Mouse (Mus musculus): ENCODE measurements around the gene Pja2. TPM values are rescaled to one million over a fixed set of nuclear protein-coding genes. Genes with fewer than 3 reads are reported as not detected.

Pja2 gene
- 78.4 and 82.1 TPM in 2 replicates for polyA plus RNA-seq (2014; fragmentation: Nextera tagmentation; extraction: Ambion mirVana)

DNA sequence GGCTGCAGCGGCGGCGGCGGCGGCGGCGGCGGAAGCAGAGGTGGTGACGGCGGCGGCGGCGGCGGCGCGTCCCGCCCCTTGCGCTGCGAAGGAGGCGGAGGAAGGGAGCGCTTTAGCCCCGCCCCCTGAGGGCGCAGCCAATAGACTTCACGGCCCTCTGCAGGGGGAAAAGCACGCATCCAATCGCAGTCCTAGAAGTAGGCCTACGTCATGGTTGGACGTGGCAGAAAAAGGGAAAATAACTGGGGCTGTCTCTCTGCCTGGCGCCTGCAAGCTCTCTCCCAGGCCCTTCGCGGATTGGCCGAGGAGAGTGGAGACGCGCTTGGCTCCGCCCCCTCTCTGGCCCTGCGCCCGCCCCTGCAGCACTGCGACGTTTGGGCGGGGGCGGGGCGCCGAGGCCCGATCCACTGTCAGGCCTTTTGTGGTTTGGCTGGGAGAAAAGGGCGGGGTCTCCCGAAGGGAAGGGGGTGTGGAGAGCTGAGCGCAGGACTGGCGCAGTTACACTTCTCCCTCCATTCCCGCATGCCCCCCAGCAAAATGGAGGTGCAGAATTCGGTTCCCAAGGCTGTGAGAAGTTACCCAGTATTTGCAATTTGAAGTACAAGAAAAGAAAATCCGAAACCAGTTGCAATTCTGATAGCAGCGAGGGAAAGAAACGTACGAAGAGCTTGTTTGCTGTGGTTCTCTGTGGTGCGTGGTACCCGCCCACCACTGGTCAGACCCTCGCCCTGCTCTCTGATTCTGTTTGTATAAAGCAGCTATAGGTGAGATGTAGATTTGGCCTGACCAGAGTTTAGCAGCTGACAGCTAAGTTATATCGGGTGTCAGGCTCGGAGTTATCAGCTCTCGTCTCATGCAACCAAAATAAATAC is at the start of gene Pja2:
TSS of gene Pja2 (minus strand) at position 19 of the 872 bp plus-strand sequence.
- Histone ChIP-seq H3K9ac (replicated peaks; ENCODE audit: low read depth, low read length) (peak within 1 kb of the TSS; percentile 96), H3K9me3 (ENCODE audit: control insufficient read depth, low read depth, low read length) (no peaks in the 10 kb centered on the region), H3K4me1 (ENCODE audit: control insufficient read depth, insufficient read depth, low read length) (peaks cover 6% of the 10 kb centered on the region; the same call in 1 of the 2 replicates), H3K27me3 (ENCODE audit: control insufficient read depth, insufficient read depth, low read length) (no peaks in the 10 kb centered on the region), H3K36me3 (ENCODE audit: control insufficient read depth, insufficient read depth, low read length) (no peaks in the 10 kb centered on the region), H3K4me2 (replicated peaks; ENCODE audit: low read depth, low read length) (peak within 1 kb of the TSS; percentile 83), H3K27ac (ENCODE audit: low read length) (peak within 1 kb of the TSS; percentile 97), H3K4me3 (ENCODE audit: low read depth, low read length) (peak within 1 kb of the TSS; percentile 95)
- 0% methylated on average over 60 of the region's 60 CpGs for WGBS
- peak; percentile 100 for ATAC-seq (ENCODE audit: insufficient number of reproducible peaks, insufficient read depth, low FRiP score, low read depth)

DNA sequence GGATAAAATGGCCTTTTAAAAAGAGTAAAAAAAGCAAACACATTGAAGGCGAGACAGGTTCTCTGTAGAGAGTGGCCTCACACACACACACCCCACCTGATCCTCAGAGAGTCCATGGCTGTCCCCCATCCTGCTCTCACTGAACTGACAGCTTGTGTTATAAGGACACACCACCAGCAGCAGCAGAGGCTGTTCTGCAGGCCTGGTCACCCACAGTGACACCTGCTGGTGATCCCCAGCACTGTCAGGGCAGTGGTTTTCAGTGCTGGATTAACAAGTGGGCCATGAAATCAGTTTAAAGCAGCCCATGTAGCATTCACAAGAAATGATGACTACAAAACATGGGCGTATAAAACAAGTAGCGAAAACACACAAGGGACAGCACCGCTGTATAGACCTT is 43.6 kb upstream of the Pja2 start:
- Histone ChIP-seq H3K9me3 (ENCODE audit: control insufficient read depth, low read depth, low read length) (no peaks in the 10 kb centered on the region), H3K4me2 (replicated peaks; ENCODE audit: low read depth, low read length) (no peak overlapping the region), H3K9ac (replicated peaks; ENCODE audit: low read depth, low read length) (no peak overlapping the region), H3K4me3 (ENCODE audit: low read depth, low read length) (no peak overlapping the region), H3K27me3 (ENCODE audit: control insufficient read depth, insufficient read depth, low read length) (no peaks in the 10 kb centered on the region), H3K36me3 (ENCODE audit: control insufficient read depth, insufficient read depth, low read length) (no peaks in the 10 kb centered on the region), H3K4me1 (ENCODE audit: control insufficient read depth, insufficient read depth, low read length) (no peaks in the 10 kb centered on the region), H3K27ac (ENCODE audit: low read length) (no peak overlapping the region)
- ATAC-seq (ENCODE audit: insufficient number of reproducible peaks, insufficient read depth, low FRiP score, low read depth): no peak; the same call in 1 of the 2 replicates
- 72% methylated on average over 4 of the region's 4 CpGs for WGBS

DNA sequence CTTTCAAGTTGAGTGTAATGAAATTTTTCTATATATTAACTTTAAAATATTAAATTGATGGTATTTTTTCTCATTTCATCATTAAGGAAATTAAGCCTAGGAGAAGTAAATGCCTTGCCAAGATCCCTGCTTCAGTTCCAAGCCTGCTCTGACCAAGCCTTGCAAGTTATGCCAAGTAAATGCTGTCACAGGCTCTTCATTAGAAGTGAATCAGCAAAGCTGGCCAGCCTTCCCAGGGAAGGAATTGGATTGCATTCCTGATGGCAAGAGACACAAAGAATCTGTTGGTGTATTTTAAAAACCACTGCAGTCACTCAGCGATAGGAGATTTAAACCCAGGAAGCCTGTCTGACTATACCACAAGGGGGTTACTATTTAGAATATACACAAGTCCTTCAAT is 32.0 kb upstream of the Pja2 start:
- no peak overlapping the region for H3K4me2 ChIP-seq (replicated peaks; ENCODE audit: low read depth, low read length)
- no peaks in the 10 kb centered on the region for H3K36me3 ChIP-seq (ENCODE audit: control insufficient read depth, insufficient read depth, low read length)
- WGBS: 66% methylated on average over 1 of the region's 1 CpGs
- H3K9ac ChIP-seq (replicated peaks; ENCODE audit: low read depth, low read length): no peak overlapping the region
- H3K27ac ChIP-seq (ENCODE audit: low read length): no peak overlapping the region
- no peaks in the 10 kb centered on the region for H3K9me3 ChIP-seq (ENCODE audit: control insufficient read depth, low read depth, low read length)
- H3K27me3 ChIP-seq (ENCODE audit: control insufficient read depth, insufficient read depth, low read length): no peaks in the 10 kb centered on the region
- H3K4me1 ChIP-seq (ENCODE audit: control insufficient read depth, insufficient read depth, low read length): no peaks in the 10 kb centered on the region
- H3K4me3 ChIP-seq (ENCODE audit: low read depth, low read length): no peak overlapping the region
- ATAC-seq (ENCODE audit: insufficient number of reproducible peaks, insufficient read depth, low FRiP score, low read depth): no peak

DNA sequence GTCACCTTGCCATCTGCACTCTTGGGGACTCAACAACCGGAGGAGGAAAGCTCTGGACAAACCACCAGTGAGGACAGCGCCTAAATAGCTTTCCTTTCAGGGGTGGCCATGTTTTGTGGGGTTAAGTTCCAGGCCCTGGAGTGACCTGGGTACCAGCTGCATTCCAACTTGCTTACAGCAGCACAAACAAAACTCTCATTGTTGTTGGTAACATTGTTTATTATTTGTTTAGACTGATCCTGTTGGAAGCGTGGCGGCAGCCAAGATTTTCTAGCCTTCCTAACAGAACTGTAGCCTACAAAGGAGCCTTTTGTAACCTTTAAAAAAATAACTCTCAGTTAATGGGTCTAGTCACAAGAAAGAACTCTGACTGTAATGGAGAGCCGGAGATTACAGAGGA is 30.9 kb upstream of the Pja2 start:
- H3K27ac ChIP-seq (ENCODE audit: low read length): no peak overlapping the region
- no peak for ATAC-seq (ENCODE audit: insufficient number of reproducible peaks, insufficient read depth, low FRiP score, low read depth)
- H3K4me3 ChIP-seq (ENCODE audit: low read depth, low read length): no peak overlapping the region
- no peaks in the 10 kb centered on the region for H3K36me3 ChIP-seq (ENCODE audit: control insufficient read depth, insufficient read depth, low read length)
- no peaks in the 10 kb centered on the region for H3K9me3 ChIP-seq (ENCODE audit: control insufficient read depth, low read depth, low read length)
- no peak overlapping the region for H3K4me2 ChIP-seq (replicated peaks; ENCODE audit: low read depth, low read length)
- no peak overlapping the region for H3K9ac ChIP-seq (replicated peaks; ENCODE audit: low read depth, low read length)
- H3K4me1 ChIP-seq (ENCODE audit: control insufficient read depth, insufficient read depth, low read length): no peaks in the 10 kb centered on the region
- 75% methylated on average over 5 of the region's 5 CpGs for WGBS
- no peaks in the 10 kb centered on the region for H3K27me3 ChIP-seq (ENCODE audit: control insufficient read depth, insufficient read depth, low read length)

DNA sequence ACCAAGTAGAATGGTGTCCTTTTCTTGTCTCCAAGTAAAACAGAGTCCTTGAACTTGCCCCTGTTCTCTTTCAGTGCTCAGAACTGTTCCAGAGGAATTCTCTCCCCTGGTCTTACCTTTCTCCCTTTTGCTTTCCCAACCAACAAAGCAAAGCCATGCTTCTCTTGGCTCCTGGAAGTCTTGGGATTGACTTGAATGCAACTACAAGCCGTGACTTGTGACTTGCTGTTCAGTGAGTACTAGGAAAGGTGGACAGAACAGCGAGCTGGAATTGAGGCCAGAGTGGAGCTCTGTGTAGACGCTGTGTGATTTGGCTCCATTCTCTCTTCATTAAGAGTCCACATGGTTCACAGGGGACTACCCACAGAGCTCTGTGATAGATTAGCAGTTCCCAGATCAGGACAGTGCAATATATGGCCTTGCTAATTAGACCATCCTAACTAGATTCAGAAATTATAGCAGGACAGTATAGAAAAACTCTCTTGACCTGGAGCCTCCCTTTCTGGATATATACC is 30.3 kb upstream of the Pja2 start:
- WGBS: 78% methylated on average over 3 of the region's 3 CpGs
- ATAC-seq (ENCODE audit: insufficient number of reproducible peaks, insufficient read depth, low FRiP score, low read depth): no peak
- Histone ChIP-seq H3K27me3 (ENCODE audit: control insufficient read depth, insufficient read depth, low read length) (no peaks in the 10 kb centered on the region), H3K4me1 (ENCODE audit: control insufficient read depth, insufficient read depth, low read length) (no peaks in the 10 kb centered on the region), H3K9ac (replicated peaks; ENCODE audit: low read depth, low read length) (no peak overlapping the region), H3K9me3 (ENCODE audit: control insufficient read depth, low read depth, low read length) (no peaks in the 10 kb centered on the region), H3K36me3 (ENCODE audit: control insufficient read depth, insufficient read depth, low read length) (no peaks in the 10 kb centered on the region), H3K4me2 (replicated peaks; ENCODE audit: low read depth, low read length) (no peak overlapping the region), H3K4me3 (ENCODE audit: low read depth, low read length) (no peak overlapping the region), H3K27ac (ENCODE audit: low read length) (no peak overlapping the region)

DNA sequence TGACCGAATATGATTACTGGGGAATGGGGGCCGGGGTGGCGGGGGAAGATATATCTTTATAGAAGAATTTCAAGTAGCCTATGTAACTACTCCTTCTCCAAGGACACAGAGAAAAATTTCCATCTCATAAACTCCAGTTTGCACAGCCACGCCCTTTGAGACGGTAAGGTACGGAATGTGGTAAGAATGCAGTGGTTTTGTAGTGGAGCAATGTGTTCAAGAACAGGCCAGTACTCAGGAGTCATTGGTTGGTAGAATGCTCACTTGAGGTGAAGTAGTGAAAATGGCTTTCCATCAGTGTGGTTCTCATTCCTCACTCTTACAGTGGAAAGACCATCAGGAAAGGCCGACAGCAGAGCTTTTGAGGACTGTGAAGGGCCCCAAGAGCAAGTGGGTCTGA is 22.2 kb upstream of the Pja2 start:
- Histone ChIP-seq H3K9ac (replicated peaks; ENCODE audit: low read depth, low read length) (no peak overlapping the region), H3K4me3 (ENCODE audit: low read depth, low read length) (no peak overlapping the region), H3K9me3 (ENCODE audit: control insufficient read depth, low read depth, low read length) (no peaks in the 10 kb centered on the region), H3K27me3 (ENCODE audit: control insufficient read depth, insufficient read depth, low read length) (no peaks in the 10 kb centered on the region), H3K27ac (ENCODE audit: low read length) (no peak overlapping the region), H3K4me2 (replicated peaks; ENCODE audit: low read depth, low read length) (no peak overlapping the region), H3K36me3 (ENCODE audit: control insufficient read depth, insufficient read depth, low read length) (no peaks in the 10 kb centered on the region), H3K4me1 (ENCODE audit: control insufficient read depth, insufficient read depth, low read length) (no peaks in the 10 kb centered on the region)
- 90% methylated on average over 7 of the region's 7 CpGs for WGBS
- no peak for ATAC-seq (ENCODE audit: insufficient number of reproducible peaks, insufficient read depth, low FRiP score, low read depth)

DNA sequence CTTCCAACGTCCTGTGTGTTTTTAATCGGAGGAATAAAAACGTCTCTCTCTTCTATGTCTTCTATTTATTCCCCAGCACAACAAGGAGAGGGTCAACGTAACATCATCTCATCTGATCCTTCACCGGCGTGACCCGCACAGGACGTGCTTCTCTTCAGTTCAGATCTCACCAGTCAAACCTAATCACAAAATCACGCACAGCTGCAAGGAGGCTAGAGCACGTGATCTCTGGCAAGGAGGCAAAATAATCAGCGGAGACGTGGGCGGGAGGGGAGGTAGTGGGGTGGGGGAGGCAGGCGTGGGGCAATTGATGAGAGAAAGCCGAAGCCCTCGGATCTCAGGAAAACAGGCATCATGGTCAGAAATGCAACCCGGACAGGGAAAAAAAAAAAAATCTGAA is 14.4 kb upstream of the Pja2 start:
- 37% methylated on average over 17 of the region's 17 CpGs for WGBS
- Histone ChIP-seq H3K4me1 (ENCODE audit: control insufficient read depth, insufficient read depth, low read length) (no peaks in the 10 kb centered on the region), H3K9me3 (ENCODE audit: control insufficient read depth, low read depth, low read length) (no peaks in the 10 kb centered on the region), H3K27ac (ENCODE audit: low read length) (no peak overlapping the region), H3K36me3 (ENCODE audit: control insufficient read depth, insufficient read depth, low read length) (no peaks in the 10 kb centered on the region), H3K9ac (replicated peaks; ENCODE audit: low read depth, low read length) (no peak overlapping the region), H3K4me2 (replicated peaks; ENCODE audit: low read depth, low read length) (peak overlapping the region; percentile 26; the same call in 1 of the 2 replicates), H3K27me3 (ENCODE audit: control insufficient read depth, insufficient read depth, low read length) (no peaks in the 10 kb centered on the region), H3K4me3 (ENCODE audit: low read depth, low read length) (no peak overlapping the region)
- ATAC-seq (ENCODE audit: insufficient number of reproducible peaks, insufficient read depth, low FRiP score, low read depth): no peak

DNA sequence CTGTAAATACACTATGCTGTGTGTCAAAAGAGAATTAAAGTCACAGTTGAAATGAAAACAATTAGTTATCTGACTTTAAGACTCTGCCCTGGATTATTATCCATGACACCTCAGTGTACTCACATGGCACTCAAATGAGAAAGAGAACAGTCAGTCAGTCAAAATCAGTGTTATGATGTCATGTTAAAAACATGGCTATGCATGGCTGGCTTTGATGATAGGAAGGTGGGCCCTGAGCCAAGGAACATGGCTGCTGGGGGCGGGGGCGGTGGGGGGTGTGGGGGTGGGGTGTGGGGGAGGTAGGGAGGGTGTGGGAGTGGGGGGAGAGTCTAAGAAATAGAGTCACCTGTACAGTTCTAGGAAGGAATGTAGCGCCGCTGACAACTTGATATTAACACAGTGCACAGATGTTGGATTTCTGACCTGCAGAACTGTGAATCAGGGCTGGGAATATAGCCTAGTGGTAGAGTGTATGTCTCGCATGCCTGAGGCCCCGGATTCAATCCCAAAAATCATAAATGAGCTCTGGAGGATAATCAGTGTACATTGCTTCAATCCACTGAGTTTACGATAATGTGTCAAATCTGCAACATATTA is 13.0 kb upstream of the Pja2 start:
- no peaks in the 10 kb centered on the region for H3K36me3 ChIP-seq (ENCODE audit: control insufficient read depth, insufficient read depth, low read length)
- no peaks in the 10 kb centered on the region for H3K9me3 ChIP-seq (ENCODE audit: control insufficient read depth, low read depth, low read length)
- no peak for ATAC-seq (ENCODE audit: insufficient number of reproducible peaks, insufficient read depth, low FRiP score, low read depth)
- H3K4me2 ChIP-seq (replicated peaks; ENCODE audit: low read depth, low read length): no peak overlapping the region
- H3K4me3 ChIP-seq (ENCODE audit: low read depth, low read length): no peak overlapping the region
- H3K9ac ChIP-seq (replicated peaks; ENCODE audit: low read depth, low read length): no peak overlapping the region
- 78% methylated on average over 7 of the region's 7 CpGs for WGBS
- no peaks in the 10 kb centered on the region for H3K4me1 ChIP-seq (ENCODE audit: control insufficient read depth, insufficient read depth, low read length)
- H3K27me3 ChIP-seq (ENCODE audit: control insufficient read depth, insufficient read depth, low read length): no peaks in the 10 kb centered on the region
- H3K27ac ChIP-seq (ENCODE audit: low read length): no peak overlapping the region
